Mouse (Mus musculus) ES-E14 (cell line): ENCODE measurements around the gene Hcrt.

Source experiments
- HCFC1 ChIP-seq: IDR thresholded peaks from 2 replicates; pipeline ENCODE4 v1.6.1; 2012; ENCODE audit warnings: low read length, inconsistent platforms, borderline replicate concordance; ENCODE audit not compliant: insufficient read depth
- ZC3H11A ChIP-seq: IDR thresholded peaks from 2 replicates; pipeline ENCODE4 v1.6.1; 2012; ENCODE audit warnings: low read depth, mild to moderate bottlenecking, inconsistent platforms, low read length, borderline replicate concordance
- ZNF384 ChIP-seq: IDR thresholded peaks from 2 replicates; pipeline ENCODE4 v1.6.1; 2012; ENCODE audit warnings: low read depth, low read length, inconsistent platforms

GRCm38 (mm10) chr11:100721254-100721653 lies 41.5 kb downstream of the Hcrt start:
- no peak for TF ChIP-seq ZNF384
- no peak for TF ChIP-seq HCFC1
- no peak for TF ChIP-seq ZC3H11A
